Mouse (Mus musculus) CD4-positive, CD25-positive, alpha-beta regulatory T cell, adult 4 months (primary cell): Measurements from ENCODE around the gene 9930021J03Rik. TPM values are rescaled to one million over a fixed set of nuclear protein-coding genes. Genes with fewer than 3 reads are reported as not detected.
A peak's percentile ranks its signal among the peaks of the same experiment; 100 is the strongest.

Experiments used
- ATAC-seq: one replicate; pipeline ENCODE4 v1.8.0; 2017
- polyA plus RNA-seq, 2 experiments: library from polyadenylated mRNA; unstranded; fragments of 100-300 nt; shearing (Covaris generic); gene quantifications; one replicate each; pipeline ENCODE4 v1.2.1; 2017

9930021J03Rik gene
- 1 to 10 TPM; 5.1 to 9.6 TPM for polyA plus RNA-seq

GRCm38 (mm10) chr19:29805917-29806785 lies at the start of gene 9930021J03Rik:
TSS of gene 9930021J03Rik (minus strand) at chr19:29805989.
- peak; percentile 87 for ATAC-seq

GRCm38 (mm10) chr19:29853711-29854110 lies 47.9 kb upstream of the 9930021J03Rik start:
- no peak for ATAC-seq

GRCm38 (mm10) chr19:29851036-29851690 lies 45.4 kb upstream of the 9930021J03Rik start:
- ATAC-seq, result no peak

GRCm38 (mm10) chr19:29849924-29850551 lies 44.2 kb upstream of the 9930021J03Rik start:
- ATAC-seq, result peak; percentile 43

GRCm38 (mm10) chr19:29844036-29844661 lies 38.4 kb upstream of the 9930021J03Rik start:
- no peak for ATAC-seq

- ATAC-seq, result no peak
Measured at GRCm38 (mm10) chr19:29843641-29844035, 37.8 kb upstream of the 9930021J03Rik start.

GRCm38 (mm10) chr19:29842973-29843372 lies 37.2 kb upstream of the 9930021J03Rik start:
- no peak for ATAC-seq

GRCm38 (mm10) chr19:29840642-29841041 lies 34.9 kb upstream of the 9930021J03Rik start:
- no peak for ATAC-seq

- no peak for ATAC-seq
Measured at GRCm38 (mm10) chr19:29838636-29839135, 32.9 kb upstream of the 9930021J03Rik start.

GRCm38 (mm10) chr19:29838171-29838570 lies 32.4 kb upstream of the 9930021J03Rik start:
- ATAC-seq, result no peak

GRCm38 (mm10) chr19:29835364-29836034 lies 29.7 kb upstream of the 9930021J03Rik start:
- no peak for ATAC-seq

GRCm38 (mm10) chr19:29830911-29831310 lies 25.1 kb upstream of the 9930021J03Rik start:
- ATAC-seq, result no peak

GRCm38 (mm10) chr19:29828558-29828957 lies 22.8 kb upstream of the 9930021J03Rik start:
- no peak for ATAC-seq

- no peak for ATAC-seq
Measured at GRCm38 (mm10) chr19:29826686-29827085, 20.9 kb upstream of the 9930021J03Rik start.

GRCm38 (mm10) chr19:29825003-29825402 lies 19.2 kb upstream of the 9930021J03Rik start:
- no peak for ATAC-seq

- no peak for ATAC-seq
Measured at GRCm38 (mm10) chr19:29824034-29824700, 18.4 kb upstream of the 9930021J03Rik start.

GRCm38 (mm10) chr19:29823456-29824010 lies 17.7 kb upstream of the 9930021J03Rik start:
- ATAC-seq, result no peak

- peak; percentile 66 for ATAC-seq
Measured at GRCm38 (mm10) chr19:29820966-29821365, 15.2 kb upstream of the 9930021J03Rik start.

GRCm38 (mm10) chr19:29812581-29813460 lies 7.0 kb upstream of the 9930021J03Rik start, which contains the start of gene Ranbp6:
TSS of gene Ranbp6 (minus strand) at chr19:29812974.
- peak; percentile 100 for ATAC-seq

- no peak for ATAC-seq
Measured at GRCm38 (mm10) chr19:29810022-29810421, 4.2 kb upstream of the 9930021J03Rik start.
